Mouse (Mus musculus): Measurements from ENCODE around the gene Pum3.
"Not testable (repeated sequence)": the region's sequence is repeated elsewhere in the genome, so short reads cannot be mapped to it uniquely, and the experiment has no call there.

Pum3 gene

DNA sequence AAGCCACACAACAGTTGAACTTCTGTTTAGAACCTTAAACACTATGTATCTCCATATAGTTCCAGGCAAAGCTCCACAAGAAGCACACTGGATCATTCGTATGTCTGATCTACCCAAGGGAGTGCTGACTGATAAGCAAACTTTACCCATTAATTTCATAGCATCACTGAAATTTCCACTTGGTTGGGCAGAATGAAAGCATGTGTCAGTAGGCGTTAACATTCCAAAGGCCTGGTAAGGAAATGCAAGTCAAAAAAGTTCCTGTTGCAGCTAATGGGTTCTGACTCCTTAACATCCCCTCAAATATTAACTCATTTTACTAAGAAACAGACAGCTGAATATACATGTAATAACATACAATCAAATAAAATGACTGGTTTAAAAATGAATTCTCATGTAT is 37.2 kb downstream of the Pum3 start:
- DNase-seq (ENCODE audit: low spot score), result no peak

DNA sequence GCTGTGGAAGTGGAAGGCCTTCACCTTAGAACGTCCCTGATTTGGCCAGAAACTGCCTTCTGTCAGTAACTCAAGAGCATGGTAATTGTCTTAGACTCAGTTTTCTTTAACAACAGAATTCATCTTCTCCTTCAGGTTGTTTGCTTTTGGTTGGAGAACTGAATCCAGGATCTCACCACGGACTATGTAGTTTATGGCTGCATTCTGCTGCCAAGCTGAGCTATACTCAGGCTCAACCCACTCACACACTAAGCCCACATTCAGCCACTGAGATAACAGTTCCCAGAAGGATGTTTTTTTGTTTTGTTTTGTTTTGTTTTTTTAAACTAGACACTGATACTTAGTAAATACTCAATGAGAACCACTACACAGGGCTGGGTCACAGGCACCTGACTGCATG is 38.3 kb downstream of the Pum3 start:
- DNase-seq (ENCODE audit: low spot score), result no peak

DNA sequence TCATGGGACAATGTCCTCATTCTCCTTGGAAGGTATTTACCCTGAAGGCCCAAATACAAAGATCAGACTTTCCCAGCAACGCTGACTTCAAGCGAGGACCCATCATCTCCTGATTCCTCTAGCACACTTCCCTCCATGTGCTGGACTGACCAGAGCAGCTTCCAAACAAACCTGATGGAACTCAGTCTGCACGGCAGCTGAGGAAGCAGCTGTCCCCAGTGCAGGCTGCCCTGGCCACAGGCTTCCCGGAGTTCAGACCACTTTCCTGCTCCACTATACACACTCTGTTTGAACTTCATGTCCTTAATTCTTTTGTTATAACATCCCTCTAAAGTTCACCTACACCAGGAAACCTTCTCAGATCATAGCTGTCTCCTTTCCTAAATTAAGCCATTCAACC is 40.1 kb downstream of the Pum3 start:
- not testable (repeated sequence) for DNase-seq (ENCODE audit: low spot score)

DNA sequence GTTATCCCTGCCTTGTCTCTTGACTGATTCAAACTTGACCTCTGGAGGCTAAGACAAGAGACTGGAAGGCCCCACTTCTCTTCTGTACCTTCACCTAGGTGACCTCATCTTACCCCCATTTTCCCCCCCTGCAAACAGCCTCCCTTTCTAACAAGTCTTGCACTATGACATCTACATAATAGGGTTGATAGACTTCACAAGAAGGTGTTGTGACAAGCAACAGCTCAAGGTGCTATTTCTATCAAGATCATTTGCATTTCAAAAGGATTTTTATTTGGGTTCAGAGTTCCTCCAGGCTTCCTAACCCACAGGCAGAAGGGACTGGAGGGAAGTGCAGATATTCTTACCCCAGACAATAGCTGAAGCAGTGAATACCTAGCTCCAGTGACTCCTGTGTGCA is 44.3 kb downstream of the Pum3 start:
- DNase-seq (ENCODE audit: low spot score), result no peak

DNA sequence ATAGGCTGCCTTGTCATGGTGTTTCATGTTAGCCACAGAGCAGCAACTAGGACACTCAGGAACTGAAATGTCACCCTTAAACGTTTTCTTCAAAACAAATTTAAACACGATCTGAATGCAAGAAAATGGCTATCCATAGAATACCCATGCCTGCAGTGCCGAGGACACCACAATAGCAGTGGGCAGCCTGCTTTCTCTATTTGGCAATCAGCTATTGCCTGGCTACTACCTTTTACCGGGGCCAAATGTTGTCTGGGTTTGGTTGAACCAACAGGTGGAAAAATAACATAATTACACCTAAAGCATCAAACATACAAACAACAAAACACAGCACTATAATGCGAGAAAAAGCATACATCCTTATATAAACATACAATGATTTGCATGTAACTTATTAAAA is 46.4 kb downstream of the Pum3 start:
- no peak for DNase-seq (ENCODE audit: low spot score)

DNA sequence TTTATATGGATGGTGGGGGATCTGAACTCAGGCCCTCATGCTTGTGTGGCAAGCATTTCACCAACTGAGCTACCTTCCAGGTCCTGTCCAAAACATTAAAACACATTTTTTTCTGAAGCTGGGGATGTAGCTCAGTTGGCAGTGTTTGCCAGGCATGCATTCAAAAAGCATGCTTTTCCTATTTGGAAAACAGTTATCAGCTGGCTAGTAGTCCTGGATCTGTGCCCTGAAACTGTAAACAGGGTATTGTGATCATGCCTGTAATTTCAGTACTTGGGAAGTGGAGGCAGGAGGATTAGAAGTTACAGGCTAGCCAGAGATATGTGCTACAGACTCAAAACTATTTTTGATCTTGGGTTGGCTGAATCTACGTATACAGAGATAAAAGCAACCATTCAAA is 47.5 kb downstream of the Pum3 start:
- DNase-seq (ENCODE audit: low spot score), result no peak

DNA sequence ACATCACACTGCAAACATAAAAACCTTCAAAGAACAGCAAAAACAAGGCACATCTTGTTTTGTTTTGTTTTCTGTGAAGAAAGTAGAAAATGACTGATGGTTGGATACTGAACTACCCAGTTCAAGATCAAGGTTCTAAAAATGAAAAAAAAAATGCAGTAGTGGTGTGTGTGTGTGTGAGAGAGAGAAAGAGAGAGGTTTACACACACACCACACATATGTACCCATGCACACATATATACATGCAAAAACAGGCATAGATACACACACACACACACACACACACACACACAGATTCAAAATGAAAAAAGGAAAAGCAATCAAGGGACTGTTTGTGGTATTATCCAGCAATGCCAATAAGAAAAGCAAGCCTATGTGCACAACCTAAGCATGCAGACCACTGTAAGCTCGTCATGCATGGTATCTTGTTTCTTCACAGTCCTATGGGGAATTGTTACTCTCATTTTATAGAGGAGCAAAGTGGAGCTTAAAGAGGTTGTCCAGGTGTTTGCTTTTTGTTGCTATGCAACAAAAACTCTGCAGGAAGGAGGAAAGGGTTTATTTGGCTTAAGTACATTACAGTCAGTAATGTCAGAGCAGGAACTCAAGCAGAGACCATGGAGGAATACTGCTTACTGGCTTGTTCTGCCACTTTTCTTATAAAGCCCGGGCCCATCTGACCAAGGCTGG is 49.8 kb downstream of the Pum3 start:
- no peak for DNase-seq (ENCODE audit: low spot score)

DNA sequence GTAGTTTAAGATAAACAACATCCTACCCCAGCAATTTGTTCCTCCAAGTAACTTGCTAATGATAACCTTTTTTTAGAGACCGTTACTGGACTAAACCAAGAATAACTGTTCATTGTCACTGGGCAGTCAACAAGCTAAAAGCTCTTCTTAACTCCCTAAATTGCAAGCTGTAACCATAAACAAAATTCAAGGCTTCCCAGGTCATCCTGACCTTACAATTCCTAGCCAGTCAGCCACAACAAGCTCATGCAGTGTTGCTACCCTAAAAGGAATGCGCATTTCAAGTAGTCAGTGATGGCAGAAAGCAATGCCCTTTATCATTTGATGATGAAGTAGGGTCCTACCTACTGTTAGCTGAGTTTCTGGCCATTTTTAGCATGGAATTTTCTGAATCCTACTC is 58.8 kb downstream of the Pum3 start:
- DNase-seq (ENCODE audit: low spot score), result peak; percentile 58

DNA sequence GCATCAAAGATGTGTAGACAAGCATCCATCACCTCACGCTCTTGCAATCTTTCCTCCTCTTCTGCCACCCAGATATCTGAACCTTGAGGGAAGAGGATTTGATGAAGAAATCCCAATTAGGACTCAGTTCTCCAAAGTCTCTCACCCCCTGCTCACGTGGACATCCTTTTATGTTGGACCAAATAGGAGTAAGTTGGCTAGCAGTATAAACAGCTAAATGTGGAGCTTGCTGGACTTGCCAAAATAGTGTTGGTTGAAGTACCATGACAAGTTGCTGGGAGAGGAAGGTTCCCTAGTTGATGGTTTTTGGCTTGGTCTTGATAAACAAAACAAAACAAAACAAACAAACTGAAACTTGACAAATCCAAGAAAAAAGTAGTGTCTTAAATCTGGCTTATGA is 59.5 kb downstream of the Pum3 start:
- DNase-seq (ENCODE audit: low spot score), result no peak

DNA sequence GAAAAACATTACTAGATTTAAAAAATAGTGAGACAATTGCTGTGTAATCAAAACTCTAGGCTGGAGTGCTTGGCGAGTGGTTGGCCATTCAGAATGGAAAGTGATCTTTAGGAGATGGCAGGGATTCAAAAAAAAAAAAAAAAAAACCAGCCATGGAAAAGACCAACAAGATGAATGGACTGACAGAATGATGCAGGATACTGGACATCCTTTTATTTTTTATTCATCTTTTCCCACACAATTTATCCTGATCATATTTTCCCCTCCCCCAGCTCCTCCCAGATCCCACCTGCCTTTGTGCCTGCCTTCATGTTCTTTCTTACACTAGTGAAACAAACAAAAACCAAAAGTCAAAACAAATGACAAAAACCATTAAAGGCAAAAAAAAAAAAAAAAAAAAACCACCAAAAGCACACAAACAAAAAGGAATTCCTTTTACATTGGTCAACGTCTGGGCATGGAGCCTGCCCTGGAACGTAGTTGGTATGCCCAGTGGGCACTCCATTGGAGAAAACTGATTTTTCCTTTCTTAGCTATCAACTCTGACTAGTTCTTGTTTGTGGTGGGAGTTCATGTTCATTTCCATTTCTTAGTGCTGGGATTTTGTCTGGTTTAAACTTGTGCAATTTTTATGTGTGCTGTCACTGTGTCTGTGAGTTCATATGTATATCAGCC is 60.0 kb downstream of the Pum3 start:
- no peak for DNase-seq (ENCODE audit: low spot score)

DNA sequence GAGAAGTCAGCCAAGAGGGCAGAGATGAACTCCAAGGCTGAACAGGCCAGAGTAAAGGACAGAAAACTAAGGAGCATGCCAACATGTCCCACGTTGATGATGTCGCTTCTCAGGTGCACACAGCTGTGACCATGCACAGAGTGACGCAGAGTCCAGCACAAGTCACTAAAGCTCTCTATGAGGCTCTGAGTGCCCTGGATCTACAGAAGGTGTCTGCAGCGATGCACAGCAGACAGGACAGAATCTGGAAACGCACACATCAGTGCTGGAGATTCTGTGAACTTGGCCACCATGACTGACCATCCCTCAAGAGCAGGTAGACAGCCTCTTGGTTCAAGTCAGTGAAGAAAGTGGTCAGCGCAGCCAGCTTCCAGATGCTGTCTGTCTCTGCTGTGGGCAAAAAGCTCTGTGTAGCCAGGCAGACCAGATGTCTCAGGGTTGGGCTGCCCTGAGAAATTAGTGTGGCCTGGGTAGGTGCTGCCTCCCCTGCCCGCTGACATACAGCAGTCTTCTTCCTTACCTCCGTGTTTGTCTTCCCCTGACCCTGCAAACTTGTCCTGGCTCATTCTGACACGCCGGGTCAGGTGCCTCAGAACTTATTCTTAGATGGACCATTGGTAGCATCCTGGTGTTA is 63.4 kb downstream of the Pum3 start:
- DNase-seq (ENCODE audit: low spot score), result no peak

DNA sequence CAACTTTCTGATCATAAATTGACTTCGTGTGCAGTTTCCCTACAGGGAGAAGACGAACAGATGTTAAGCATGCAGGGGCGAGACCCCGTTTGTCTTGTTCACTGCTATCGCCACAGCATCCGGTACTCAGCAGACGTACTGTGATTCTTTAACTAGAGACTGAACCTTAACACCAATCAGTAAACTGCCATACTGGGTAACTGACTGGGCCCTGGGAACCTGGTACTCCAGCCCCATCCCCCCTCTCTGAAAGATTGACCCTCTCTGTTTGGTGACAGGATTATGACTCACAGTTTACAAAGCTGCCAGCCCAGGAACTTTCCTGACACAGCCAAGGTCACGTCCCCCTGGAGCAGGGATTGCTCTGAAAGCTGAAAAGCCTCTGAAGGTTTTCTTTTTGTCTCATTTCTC is 65.1 kb downstream of the Pum3 start:
- peak; percentile 83 for DNase-seq (ENCODE audit: low spot score)

DNA sequence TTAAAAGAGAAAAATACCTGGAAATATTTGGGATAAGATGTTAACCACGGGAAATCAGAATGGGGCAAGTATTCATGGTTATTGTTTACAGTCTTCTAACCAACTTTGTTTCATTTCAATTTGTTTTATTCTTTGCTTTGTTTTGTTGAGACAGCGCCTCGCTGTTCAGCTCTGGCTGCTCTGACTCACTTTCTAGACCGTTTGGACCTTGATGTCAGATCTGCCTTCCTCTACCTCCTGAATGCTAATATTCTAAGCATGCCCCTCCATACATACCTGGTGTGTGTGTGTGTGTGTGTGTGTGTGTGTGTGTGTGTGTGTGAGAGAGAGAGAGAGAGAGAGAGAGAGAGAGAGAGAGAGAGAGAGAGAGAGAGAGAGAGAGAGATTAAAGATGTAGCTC is 65.7 kb downstream of the Pum3 start:
- no peak for DNase-seq (ENCODE audit: low spot score)

DNA sequence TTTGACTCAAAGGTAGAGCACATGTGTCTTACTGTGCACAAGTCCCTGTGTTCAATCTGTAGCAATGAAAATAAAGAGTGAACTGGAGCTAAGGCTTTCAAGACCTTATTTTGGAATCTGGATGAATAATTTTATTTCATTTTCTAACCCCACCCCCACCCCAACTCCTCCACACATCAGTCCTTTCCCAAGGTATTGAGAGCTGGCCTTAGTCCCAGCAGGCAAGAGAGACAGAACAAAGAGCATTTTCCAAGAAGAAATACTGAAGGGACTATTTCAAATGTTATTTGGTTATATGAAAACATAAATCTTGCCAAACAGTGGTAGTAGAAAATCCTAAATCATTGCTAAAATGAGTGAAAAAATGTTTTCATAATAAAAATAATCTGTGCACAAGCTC is 69.2 kb downstream of the Pum3 start:
- no peak for DNase-seq (ENCODE audit: low spot score)

DNA sequence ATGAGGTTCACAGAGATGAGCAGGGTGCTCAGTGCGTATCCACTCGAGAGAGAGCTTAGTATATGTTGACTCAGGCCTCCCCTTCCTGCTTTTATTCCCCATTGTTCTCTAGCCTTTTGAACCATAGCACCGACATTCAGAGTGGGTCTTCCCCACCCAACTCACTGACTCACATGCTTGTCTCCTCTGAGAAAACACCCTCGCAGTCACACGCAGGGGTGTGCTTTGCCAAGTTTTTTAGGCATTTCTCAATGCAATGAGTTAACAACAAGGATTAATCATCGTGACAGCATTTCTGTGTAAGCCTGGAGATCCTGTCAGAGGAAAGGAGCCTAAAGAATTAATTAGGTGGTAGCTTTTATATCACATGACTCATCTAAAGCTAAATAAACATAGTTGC is 77.9 kb downstream of the Pum3 start:
- peak; percentile 30 for DNase-seq (ENCODE audit: low spot score)

DNA sequence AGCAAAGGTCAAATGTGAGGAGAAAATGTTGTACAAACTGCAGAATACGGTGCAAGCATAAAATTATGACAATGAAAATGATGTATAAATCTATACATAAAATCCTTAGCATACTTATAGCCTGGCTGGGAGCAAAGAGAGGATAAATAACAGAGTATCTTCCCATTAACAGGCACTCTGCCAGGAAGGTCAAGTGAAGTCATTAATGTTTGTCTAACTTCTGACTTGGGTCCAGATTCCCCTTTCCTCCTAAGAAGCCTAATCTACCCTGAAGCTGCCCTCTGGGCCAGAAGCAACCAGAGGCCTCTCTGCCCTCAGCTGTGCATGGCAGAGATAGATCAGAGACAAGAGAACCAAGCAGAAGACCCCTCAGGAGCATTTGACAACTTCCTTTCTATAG is 83.1 kb downstream of the Pum3 start:
- no peak for DNase-seq (ENCODE audit: low spot score)

All from ovary, adult 18-20 months (tissue).